Mouse (Mus musculus) lung, adult 2 months (tissue): ENCODE measurements around the gene Tnip3.

Experiments
- CTCF ChIP-seq: fragments of 200-500 bp; IDR thresholded peaks from 2 replicates; pipeline ENCODE4 v1.5.1; 2011; ENCODE audit warnings: mild to moderate bottlenecking, low read length, control low read depth; ENCODE audit not compliant: insufficient read depth
- POLR2A ChIP-seq: fragments of 200-500 bp; IDR thresholded peaks from 2 replicates; pipeline ENCODE4 v1.6.1; 2011; ENCODE audit warnings: low read depth, mild to moderate bottlenecking, control low read depth, low read length, borderline replicate concordance; ENCODE audit errors: extremely low read depth

- TF ChIP-seq POLR2A (no peak), CTCF (no peak)
Observed at GRCm38 (mm10) chr6:65590018-65590417, 64.9 kb downstream of the Tnip3 start.
